Mouse (Mus musculus): ENCODE results near the gene Adora2b. TPM values are rescaled to one million over a fixed set of nuclear protein-coding genes. Genes with fewer than 3 reads are reported as not detected.

Gene Adora2b
- 12.0 and 12.5 TPM in 2 replicates for polyA plus RNA-seq (2016; fragmentation: Nextera tagmentation; extraction: Ambion mirVana)

- ATAC-seq (ENCODE audit: insufficient number of reproducible peaks, insufficient read depth, low FRiP score, low TSS enrichment): peak; percentile 88
- WGBS: under 1% methylated on average over 69 of the region's 69 CpGs
- H3K27ac ChIP-seq: 0 out of 2 replicates have a peak within 1 kb of the TSS, but pooled peaks have one; percentile 46
- 0 out of 2 replicates have a peak, but pooled peaks cover 9% of the 10 kb centered on the region for H3K27me3 ChIP-seq
- peaks cover 32% of the 10 kb centered on the region for H3K4me1 ChIP-seq
- peak within 1 kb of the TSS; percentile 98 for H3K4me2 ChIP-seq (replicated peaks)
- no peaks in the 10 kb centered on the region for H3K9me3 ChIP-seq
- H3K4me3 ChIP-seq: peak within 1 kb of the TSS; percentile 68
- H3K36me3 ChIP-seq: no peaks in the 10 kb centered on the region
- H3K9ac ChIP-seq: peak within 1 kb of the TSS; percentile 63
Observed at GRCm38 (mm10) chr11:62248401-62249244, at the start of gene Adora2b. Gene Adora2b (plus strand): TSS chr11:62248984.

- Histone ChIP-seq H3K4me1 (no peaks in the 10 kb centered on the region), H3K9me3 (no peaks in the 10 kb centered on the region), H3K4me3 (no peak overlapping the region), H3K9ac (no peak overlapping the region), H3K4me2 (replicated peaks) (no peak overlapping the region), H3K27me3 (no peaks in the 10 kb centered on the region), H3K36me3 (no peaks in the 10 kb centered on the region), H3K27ac (no peak overlapping the region)
- WGBS: 69% methylated on average over 5 of the region's 5 CpGs
- ATAC-seq (ENCODE audit: insufficient number of reproducible peaks, insufficient read depth, low FRiP score, low TSS enrichment): no peak
Observed at GRCm38 (mm10) chr11:62200901-62201512, 47.8 kb upstream of the Adora2b start.

DNA sequence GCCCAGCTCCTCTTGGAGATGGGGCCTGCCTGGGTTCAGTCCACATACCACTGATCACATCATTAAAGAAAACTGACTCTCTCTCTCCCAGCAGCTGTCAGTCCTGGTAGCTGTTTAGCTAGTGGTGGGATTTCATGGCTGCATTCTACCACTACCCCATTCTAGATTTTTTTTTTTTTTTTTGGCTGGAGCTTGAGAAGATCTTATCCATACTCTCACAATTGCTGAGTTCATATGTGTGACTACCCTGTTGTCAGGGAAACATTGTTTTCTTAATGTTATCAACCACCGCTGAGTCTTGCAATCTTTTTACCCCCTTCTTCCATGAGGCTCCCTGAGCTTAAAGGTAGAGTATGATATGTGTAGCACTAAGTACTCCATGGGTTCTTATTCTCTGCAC, 46.1 kb upstream of the Adora2b start:
- H3K9me3 ChIP-seq: no peaks in the 10 kb centered on the region
- H3K4me3 ChIP-seq: no peak overlapping the region
- 0 out of 2 replicates have a peak, but pooled peaks cover 4% of the 10 kb centered on the region for H3K36me3 ChIP-seq
- ATAC-seq (ENCODE audit: insufficient number of reproducible peaks, insufficient read depth, low FRiP score, low TSS enrichment): no peak
- WGBS: 93% methylated on average over 1 of the region's 1 CpGs
- no peak overlapping the region for H3K27ac ChIP-seq
- H3K27me3 ChIP-seq: no peaks in the 10 kb centered on the region
- no peak overlapping the region for H3K4me2 ChIP-seq (replicated peaks)
- no peak overlapping the region for H3K9ac ChIP-seq
- H3K4me1 ChIP-seq: no peaks in the 10 kb centered on the region

- H3K4me3 ChIP-seq: no peak overlapping the region
- H3K9me3 ChIP-seq: no peaks in the 10 kb centered on the region
- ATAC-seq (ENCODE audit: insufficient number of reproducible peaks, insufficient read depth, low FRiP score, low TSS enrichment): no peak
- no peaks in the 10 kb centered on the region for H3K27me3 ChIP-seq
- 0 out of 2 replicates have a peak, but pooled peaks cover 5% of the 10 kb centered on the region for H3K4me1 ChIP-seq
- 0 out of 2 replicates have a peak, but pooled peaks cover 9% of the 10 kb centered on the region for H3K36me3 ChIP-seq
- H3K27ac ChIP-seq: no peak overlapping the region
- H3K4me2 ChIP-seq (replicated peaks): no peak overlapping the region
- no peak overlapping the region for H3K9ac ChIP-seq
- WGBS: 78% methylated on average over 2 of the region's 2 CpGs
Observed at GRCm38 (mm10) chr11:62209111-62209510, 39.7 kb upstream of the Adora2b start.

- Histone ChIP-seq H3K4me2 (replicated peaks) (no peak overlapping the region), H3K4me3 (no peak overlapping the region), H3K36me3 (0 out of 2 replicates have a peak, but pooled peaks cover 9% of the 10 kb centered on the region), H3K9me3 (no peaks in the 10 kb centered on the region), H3K27me3 (no peaks in the 10 kb centered on the region), H3K4me1 (0 out of 2 replicates have a peak, but pooled peaks cover 5% of the 10 kb centered on the region), H3K27ac (no peak overlapping the region), H3K9ac (no peak overlapping the region)
- ATAC-seq (ENCODE audit: insufficient number of reproducible peaks, insufficient read depth, low FRiP score, low TSS enrichment): no peak
- 48% methylated on average over 4 of the region's 4 CpGs for WGBS
Observed at GRCm38 (mm10) chr11:62209891-62210290, 38.9 kb upstream of the Adora2b start.

DNA sequence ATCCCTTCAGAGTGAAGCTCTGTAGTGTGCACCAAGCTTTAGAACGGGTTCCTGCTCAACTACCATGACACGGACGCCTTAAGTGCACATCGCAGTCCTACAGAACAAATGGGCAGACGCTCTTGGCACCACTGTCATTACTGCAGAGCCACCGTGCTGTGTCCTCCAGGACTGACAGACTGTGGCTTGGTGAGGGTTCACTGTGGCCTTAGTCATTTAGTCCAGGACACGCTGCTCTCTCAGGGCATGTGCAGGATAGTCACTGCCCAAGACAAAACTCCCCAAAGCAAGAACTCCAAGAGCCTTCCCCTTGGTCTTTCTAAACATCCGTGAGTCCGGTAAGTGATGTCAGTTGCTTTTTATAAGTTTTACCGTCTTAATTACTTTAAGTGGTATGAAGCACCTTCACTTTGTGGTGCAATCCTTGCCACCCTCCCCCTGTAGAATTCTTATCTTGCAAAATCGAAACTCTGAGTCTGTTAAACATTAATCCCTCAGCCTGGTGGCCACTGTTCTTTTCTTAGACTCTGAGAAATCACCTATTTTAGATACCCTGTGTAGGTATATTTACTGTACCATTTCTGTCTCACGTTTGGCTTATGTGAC, 35.3 kb upstream of the Adora2b start:
- H3K36me3 ChIP-seq: no peaks in the 10 kb centered on the region
- H3K27me3 ChIP-seq: no peaks in the 10 kb centered on the region
- no peaks in the 10 kb centered on the region for H3K9me3 ChIP-seq
- 0 out of 2 replicates have a peak, but pooled peaks cover 5% of the 10 kb centered on the region for H3K4me1 ChIP-seq
- no peak overlapping the region for H3K9ac ChIP-seq
- 92% methylated on average over 12 of the region's 12 CpGs for WGBS
- H3K27ac ChIP-seq: no peak overlapping the region
- no peak overlapping the region for H3K4me3 ChIP-seq
- ATAC-seq (ENCODE audit: insufficient number of reproducible peaks, insufficient read depth, low FRiP score, low TSS enrichment): no peak
- no peak overlapping the region for H3K4me2 ChIP-seq (replicated peaks)

- Histone ChIP-seq H3K36me3 (no peaks in the 10 kb centered on the region), H3K4me1 (0 out of 2 replicates have a peak, but pooled peaks cover under 1% of the 10 kb centered on the region), H3K27me3 (no peaks in the 10 kb centered on the region), H3K9ac (no peak overlapping the region), H3K4me2 (replicated peaks) (no peak overlapping the region), H3K4me3 (no peak overlapping the region), H3K9me3 (no peaks in the 10 kb centered on the region), H3K27ac (no peak overlapping the region)
- WGBS: 74% methylated on average over 2 of the region's 2 CpGs
- ATAC-seq (ENCODE audit: insufficient number of reproducible peaks, insufficient read depth, low FRiP score, low TSS enrichment): no peak
Observed at GRCm38 (mm10) chr11:62215107-62215506, 33.7 kb upstream of the Adora2b start.

- H3K27ac ChIP-seq: no peak overlapping the region
- H3K4me1 ChIP-seq: no peaks in the 10 kb centered on the region
- no peaks in the 10 kb centered on the region for H3K9me3 ChIP-seq
- no peak overlapping the region for H3K4me2 ChIP-seq (replicated peaks)
- no peak for ATAC-seq (ENCODE audit: insufficient number of reproducible peaks, insufficient read depth, low FRiP score, low TSS enrichment)
- H3K27me3 ChIP-seq: no peaks in the 10 kb centered on the region
- H3K9ac ChIP-seq: no peak overlapping the region
- H3K36me3 ChIP-seq: no peaks in the 10 kb centered on the region
- 74% methylated on average over 6 of the region's 6 CpGs for WGBS
- H3K4me3 ChIP-seq: no peak overlapping the region
Observed at GRCm38 (mm10) chr11:62217751-62218150, 31.0 kb upstream of the Adora2b start.

GRCm38 (mm10) chr11:62220756-62221510, 27.9 kb upstream of the Adora2b start:
- Histone ChIP-seq H3K4me1 (no peaks in the 10 kb centered on the region), H3K36me3 (no peaks in the 10 kb centered on the region), H3K4me2 (replicated peaks) (no peak overlapping the region), H3K27ac (no peak overlapping the region), H3K4me3 (no peak overlapping the region), H3K27me3 (no peaks in the 10 kb centered on the region), H3K9ac (no peak overlapping the region), H3K9me3 (no peaks in the 10 kb centered on the region)
- WGBS: 76% methylated on average over 7 of the region's 7 CpGs
- no peak for ATAC-seq (ENCODE audit: insufficient number of reproducible peaks, insufficient read depth, low FRiP score, low TSS enrichment)

DNA sequence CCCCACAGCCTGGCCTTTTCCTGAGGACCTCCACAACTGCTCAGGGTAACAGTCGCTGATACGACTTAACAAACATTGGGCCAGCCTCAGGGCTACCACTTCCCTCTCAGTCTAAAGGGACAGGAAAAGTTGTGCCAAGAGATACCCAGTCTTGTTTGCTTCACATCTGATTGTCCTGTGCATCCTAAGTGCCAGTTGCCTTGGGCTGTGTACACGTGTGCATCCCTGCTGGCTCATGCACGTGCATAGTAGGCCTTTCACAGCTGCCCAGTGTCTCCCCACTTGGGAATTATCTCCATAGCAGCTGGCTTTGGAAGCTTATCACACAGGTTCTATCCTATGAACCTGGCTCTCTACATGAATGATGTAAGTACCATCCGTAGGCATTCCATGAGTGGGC, 25.4 kb upstream of the Adora2b start:
- H3K4me1 ChIP-seq: no peaks in the 10 kb centered on the region
- WGBS: 83% methylated on average over 5 of the region's 5 CpGs
- no peaks in the 10 kb centered on the region for H3K27me3 ChIP-seq
- ATAC-seq (ENCODE audit: insufficient number of reproducible peaks, insufficient read depth, low FRiP score, low TSS enrichment): no peak
- H3K36me3 ChIP-seq: no peaks in the 10 kb centered on the region
- no peak overlapping the region for H3K9ac ChIP-seq
- H3K4me3 ChIP-seq: no peak overlapping the region
- H3K4me2 ChIP-seq (replicated peaks): no peak overlapping the region
- H3K27ac ChIP-seq: no peak overlapping the region
- H3K9me3 ChIP-seq: no peaks in the 10 kb centered on the region

- Histone ChIP-seq H3K27me3 (no peaks in the 10 kb centered on the region), H3K9me3 (no peaks in the 10 kb centered on the region), H3K4me1 (no peaks in the 10 kb centered on the region), H3K36me3 (no peaks in the 10 kb centered on the region), H3K9ac (no peak overlapping the region), H3K4me3 (no peak overlapping the region), H3K27ac (no peak overlapping the region), H3K4me2 (replicated peaks) (no peak overlapping the region)
- ATAC-seq (ENCODE audit: insufficient number of reproducible peaks, insufficient read depth, low FRiP score, low TSS enrichment): no peak
- 93% methylated on average over 7 of the region's 7 CpGs for WGBS
Observed at GRCm38 (mm10) chr11:62223962-62224361, 24.8 kb upstream of the Adora2b start.
